Mouse (Mus musculus) testis, adult 2 months (tissue): Measurements from ENCODE around the gene Il9r.

Source experiments
- CTCF ChIP-seq: fragments of 200-500 bp; IDR thresholded peaks from 2 replicates; pipeline ENCODE4 v1.5.1; 2012; ENCODE audit warnings: low read depth, mild to moderate bottlenecking, inconsistent platforms, low read length, moderate library complexity; ENCODE audit not compliant: control insufficient read depth, insufficient read depth, insufficient replicate concordance
- POLR2A ChIP-seq: fragments of 200-500 bp; IDR thresholded peaks from 2 replicates; pipeline ENCODE4 v1.6.1; 2012; ENCODE audit warnings: low read depth, mild to moderate bottlenecking, inconsistent platforms, low read length, moderate library complexity; ENCODE audit not compliant: control insufficient read depth

DNA sequence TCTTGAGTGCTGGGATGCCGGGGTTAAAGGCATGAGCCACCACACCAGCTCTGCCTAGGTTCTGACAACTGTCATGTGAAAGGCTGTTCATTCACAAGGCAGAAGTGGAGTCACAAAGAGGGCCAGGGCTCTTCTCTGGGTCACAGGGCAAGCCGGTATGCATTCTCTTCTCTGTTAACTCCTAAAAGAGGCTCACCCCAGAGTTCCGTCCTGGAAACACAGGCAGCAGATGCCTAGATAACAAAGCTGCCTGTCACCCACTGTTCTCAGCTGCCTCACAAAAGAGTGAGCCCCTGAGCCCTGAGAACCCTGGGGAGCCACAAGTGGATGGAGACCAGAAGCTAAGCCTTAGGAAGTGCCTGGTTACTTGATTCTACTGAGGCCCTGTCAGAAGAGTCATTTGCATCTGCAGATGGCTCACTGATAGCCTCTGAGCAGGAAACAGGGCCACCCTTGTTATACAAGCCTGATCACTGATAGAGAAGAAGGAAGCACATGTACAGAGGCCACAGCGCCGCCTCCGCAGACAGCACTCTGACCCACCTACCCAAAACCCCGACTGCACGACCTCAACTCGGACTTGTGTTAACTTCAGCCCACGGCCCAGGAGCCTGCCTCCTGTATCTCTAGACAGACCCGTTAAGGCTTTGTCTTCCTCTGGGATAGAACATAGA lies 4.1 kb downstream of the Il9r start:
- TF ChIP-seq POLR2A (no peak), CTCF (no peak)
